Mouse (Mus musculus): ENCODE data around the gene Gm28102. TPM values are rescaled to one million over a fixed set of nuclear protein-coding genes. Genes with fewer than 3 reads are reported as not detected.
"Not testable (repeated sequence)": the region's sequence is repeated elsewhere in the genome, so short reads cannot be mapped to it uniquely, and the experiment has no call there.

The Gm28102 gene
- not detected in 2 replicates for polyA plus RNA-seq (2015; fragmentation: Nextera tagmentation; extraction: Ambion mirVana)

GRCm38 (mm10) chrY:88053015-88053414 lies at the start of gene Gm28102:
TSS of gene Gm28102 (plus strand) at chrY:88053315.
- WGBS (ENCODE audit: insufficient replicate concordance): no CpG with 5 or more reads among the region's 7 CpGs
- not testable (repeated sequence) for H3K4me2 ChIP-seq (ENCODE audit: low read depth, low read length); H3K9ac ChIP-seq (ENCODE audit: low read depth, low read length); H3K36me3 ChIP-seq (ENCODE audit: control insufficient read depth, insufficient read depth); H3K27ac ChIP-seq (ENCODE audit: low read length); H3K4me3 ChIP-seq (ENCODE audit: low read depth, low read length); H3K9me3 ChIP-seq (replicated peaks; ENCODE audit: control insufficient read depth, low read length); H3K4me1 ChIP-seq (ENCODE audit: control insufficient read depth, low read depth, low read length); H3K27me3 ChIP-seq (ENCODE audit: control insufficient read depth, insufficient read depth, low read depth, low read length); ATAC-seq (ENCODE audit: low read depth)

Data from liver, embryonic 16.5 days (tissue).